Comparison of ENCODE assay signal across 8 mouse cellular contexts in genomic region chr6:87335091-87335934, GRCm38 (mm10). TPM values are rescaled to one million over a fixed set of nuclear protein-coding genes. Genes with fewer than 3 reads are reported as not detected.
A peak's percentile ranks its signal among the peaks of the same experiment; 100 is the strongest.
DNase-seq lines count a peak whose midpoint lies in the region; ATAC-seq and TF ChIP-seq lines count a peak whose summit lies in the region.

Gene Antxr1 (minus strand): TSS chr6:87335821.

- peaks cover 9% of the 10 kb centered on the region for H3K4me1 ChIP-seq in E14TG2a.4 (replicated peaks; ENCODE audit: low read depth, low read length)
- H3K4me1 ChIP-seq in forebrain, embryonic 13.5 days = peaks cover 24% of the 10 kb centered on the region
- H3K4me1 ChIP-seq in heart, postnatal 0 days (ENCODE audit: control insufficient read depth, insufficient read depth) = no peaks in the 10 kb centered on the region
- peaks cover 4% of the 10 kb centered on the region; the same call in 1 of the 2 replicates for H3K4me1 ChIP-seq in liver, postnatal 0 days (ENCODE audit: insufficient read depth)
- peaks cover 28% of the 10 kb centered on the region for H3K4me1 ChIP-seq in neural tube, embryonic 15.5 days

- ATAC-seq in forebrain, embryonic 13.5 days = peak; percentile 79
- peak; percentile 66 for ATAC-seq in heart, postnatal 0 days (ENCODE audit: insufficient read depth, low read depth)
- no peak for ATAC-seq in liver, postnatal 0 days
- peak; percentile 76 for ATAC-seq in neural tube, embryonic 15.5 days (ENCODE audit: low FRiP score)

- no peak for TF ChIP-seq EP300 in heart, postnatal 0 days (IDR thresholded peaks at IDR 0.05; ENCODE audit: low read depth)
- TF ChIP-seq EP300 in liver, postnatal 0 days (IDR thresholded peaks at IDR 0.05; ENCODE audit: low read depth) = no peak

- peak; percentile 61 to 65 for DNase-seq in adrenal gland, postnatal 36 days
- peak; percentile 36 for DNase-seq in heart, postnatal 0 days (ENCODE audit: low spot score)
- DNase-seq in kidney, postnatal 36 days = peak; percentile 31 to 67
- DNase-seq in liver, postnatal 0 days = peak; percentile 36
- peak; percentile 74 for DNase-seq in thymus, postnatal 4 days

- H3K4me2 ChIP-seq in forebrain, embryonic 13.5 days = peak within 1 kb of the TSS; percentile 74
- peak within 1 kb of the TSS; percentile 86 for H3K4me2 ChIP-seq in heart, postnatal 0 days (ENCODE audit: low read depth, low read length)
- peak within 1 kb of the TSS; percentile 79 for H3K4me2 ChIP-seq in liver, postnatal 0 days (ENCODE audit: low read depth, low read length)
- H3K4me2 ChIP-seq in neural tube, embryonic 15.5 days = peak within 1 kb of the TSS; percentile 97

- H3K27me3 ChIP-seq in E14TG2a.4 (ENCODE audit: insufficient read depth, low read length) = peaks cover 36% of the 10 kb centered on the region
- H3K27me3 ChIP-seq in forebrain, embryonic 13.5 days = no peaks in the 10 kb centered on the region
- peaks cover 23% of the 10 kb centered on the region; the same call in 1 of the 2 replicates for H3K27me3 ChIP-seq in heart, postnatal 0 days (ENCODE audit: control insufficient read depth, insufficient read depth, low read length)
- peaks cover 22% of the 10 kb centered on the region for H3K27me3 ChIP-seq in liver, postnatal 0 days (ENCODE audit: insufficient read depth, low read length)
- no peaks in the 10 kb centered on the region for H3K27me3 ChIP-seq in neural tube, embryonic 15.5 days (replicated peaks)

- peak within 1 kb of the TSS; percentile 83 for H3K4me3 ChIP-seq in E14TG2a.4 (replicated peaks; ENCODE audit: low read length)
- H3K4me3 ChIP-seq in forebrain, embryonic 13.5 days = peak within 1 kb of the TSS; percentile 54
- H3K4me3 ChIP-seq in heart, postnatal 0 days (ENCODE audit: low read depth, low read length) = peak within 1 kb of the TSS; percentile 59
- H3K4me3 ChIP-seq in liver, postnatal 0 days (ENCODE audit: low read depth, low read length) = peak within 1 kb of the TSS; percentile 48
- H3K4me3 ChIP-seq in neural tube, embryonic 15.5 days (replicated peaks) = peak within 1 kb of the TSS; percentile 75

- no peaks in the 10 kb centered on the region for H3K36me3 ChIP-seq in E14TG2a.4 (ENCODE audit: insufficient read depth, low read length)
- no peaks in the 10 kb centered on the region for H3K36me3 ChIP-seq in forebrain, embryonic 13.5 days (ENCODE audit: poor library complexity, severe bottlenecking)
- no peaks in the 10 kb centered on the region for H3K36me3 ChIP-seq in heart, postnatal 0 days (replicated peaks; ENCODE audit: control insufficient read depth, insufficient read depth, low read length)
- H3K36me3 ChIP-seq in liver, postnatal 0 days (replicated peaks; ENCODE audit: insufficient read depth, low read length) = no peaks in the 10 kb centered on the region
- no peaks in the 10 kb centered on the region for H3K36me3 ChIP-seq in neural tube, embryonic 15.5 days

- TF ChIP-seq CTCF in E14TG2a.4 (conservative IDR thresholded peaks at IDR 0.05; ENCODE audit: low read length) = peak; percentile 42
- TF ChIP-seq CTCF in heart, postnatal 0 days (IDR thresholded peaks at IDR 0.05; ENCODE audit: low read depth) = peak; percentile 30
- peak; percentile 40 for TF ChIP-seq CTCF in liver, postnatal 0 days (IDR thresholded peaks at IDR 0.05; ENCODE audit: low read depth)

- H3K9ac ChIP-seq in forebrain, embryonic 13.5 days = peak within 1 kb of the TSS; percentile 76
- H3K9ac ChIP-seq in heart, postnatal 0 days (replicated peaks; ENCODE audit: low read depth, low read length) = peak within 1 kb of the TSS; percentile 55
- peak within 1 kb of the TSS; percentile 34; the same call in 1 of the 2 replicates for H3K9ac ChIP-seq in liver, postnatal 0 days (replicated peaks)
- H3K9ac ChIP-seq in neural tube, embryonic 15.5 days (replicated peaks) = peak within 1 kb of the TSS; percentile 78

- no peaks in the 10 kb centered on the region for H3K9me3 ChIP-seq in E14TG2a.4 (ENCODE audit: low read length)
- no peaks in the 10 kb centered on the region for H3K9me3 ChIP-seq in forebrain, embryonic 13.5 days (replicated peaks)
- no peaks in the 10 kb centered on the region for H3K9me3 ChIP-seq in heart, postnatal 0 days (replicated peaks; ENCODE audit: control insufficient read depth, low read length)
- no peaks in the 10 kb centered on the region for H3K9me3 ChIP-seq in liver, postnatal 0 days (ENCODE audit: low read length)
- H3K9me3 ChIP-seq in neural tube, embryonic 15.5 days (replicated peaks) = no peaks in the 10 kb centered on the region

- under 1% methylated on average over 54 of the region's 54 CpGs for WGBS in forebrain, embryonic 13.5 days
- WGBS in heart, postnatal 0 days = under 1% methylated on average over 54 of the region's 54 CpGs
- 1% methylated on average over 53 of the region's 54 CpGs for WGBS in liver, postnatal 0 days (ENCODE audit: insufficient replicate concordance)
- WGBS in neural tube, embryonic 15.5 days = under 1% methylated on average over 54 of the region's 54 CpGs

- H3K27ac ChIP-seq in forebrain, embryonic 13.5 days = peak within 1 kb of the TSS; percentile 15
- peak within 1 kb of the TSS; percentile 76 for H3K27ac ChIP-seq in heart, postnatal 0 days (ENCODE audit: low read depth)
- peak within 1 kb of the TSS; percentile 57; the same call in 1 of the 2 replicates for H3K27ac ChIP-seq in liver, postnatal 0 days (ENCODE audit: low read depth)
- peak within 1 kb of the TSS; percentile 80 for H3K27ac ChIP-seq in neural tube, embryonic 15.5 days (replicated peaks)

RNA-seq across cellular contexts. Expression of gene Antxr1, which starts in this region (rescaled TPM):
- 10 to 100 TPM; 16.3 to 21.7 TPM for total RNA-seq in adrenal gland, postnatal 36 days (2021)
- 2.7 and 2.9 TPM in 2 replicates for polyA plus RNA-seq in forebrain, embryonic 13.5 days (2015; fragmentation: Nextera tagmentation; extraction: Ambion mirVana)
- total RNA-seq in heart, postnatal 0 days (2014; rRNA removed; ENCODE audit: low replicate concordance) = 12.0 and 18.7 TPM in 2 replicates
- 2.6 TPM in 2 replicates for polyA plus RNA-seq in heart, postnatal 0 days (2015; fragmentation: Nextera tagmentation; extraction: Ambion mirVana)
- 0.38 and 0.47 TPM in 2 replicates for polyA plus RNA-seq in liver, postnatal 0 days (2015; fragmentation: Nextera tagmentation; extraction: Ambion mirVana)
- 6.4 and 6.7 TPM in 2 replicates for polyA plus RNA-seq in neural tube, embryonic 15.5 days (2015; fragmentation: Nextera tagmentation; extraction: Ambion mirVana)

Comparison
In these comparisons a context has a peak if more than half of its experiments do, and no peak if none do; other contexts are left out.
1. Peak in DNase-seq, H3K4me3 ChIP-seq, H3K27ac ChIP-seq, H3K9ac ChIP-seq and H3K4me2 ChIP-seq in liver, postnatal 0 days; RNA of the gene not detected or under 1 TPM.
2. H3K27ac ChIP-seq: peak in every context shown above with its lines; median percentile 80 in neural tube, embryonic 15.5 days; 76 in heart, postnatal 0 days; 57 in liver, postnatal 0 days; 15 in forebrain, embryonic 13.5 days.